Mouse (Mus musculus) cortical plate, adult 2 months (tissue): ENCODE measurements at regions not wholly inside any gene's neighbourhood (a gene's known extent, or its start where the extent isn't known, plus 50 kb on each side); places are given as distances from the start of the nearest gene placed in this dataset.

ENCODE experiments used
- CTCF ChIP-seq: fragments of 200-500 bp; IDR thresholded peaks from 2 replicates; pipeline ENCODE4 v1.5.1; 2011; ENCODE audit warnings: mild to moderate bottlenecking, control low read depth, low read length; ENCODE audit not compliant: insufficient read depth; ENCODE audit errors: extremely low read depth
- POLR2A ChIP-seq: fragments of 200-500 bp; IDR thresholded peaks from 2 replicates; pipeline ENCODE4 v1.6.1; 2011; ENCODE audit warnings: mild to moderate bottlenecking, low read length, control low read depth; ENCODE audit not compliant: insufficient read depth; ENCODE audit errors: extremely low read depth

GRCm38 (mm10) chrX:76200607-76201006 is 63.5 kb upstream of the Cldn34b3 start:
- TF ChIP-seq CTCF (no peak), POLR2A (no peak)
